Mouse (Mus musculus): ENCODE results near the gene Rhox4e. TPM values are rescaled to one million over a fixed set of nuclear protein-coding genes. Genes with fewer than 3 reads are reported as not detected.
"Not testable (repeated sequence)": the region's sequence is repeated elsewhere in the genome, so short reads cannot be mapped to it uniquely, and the experiment has no call there.

Gene Rhox4e
- not detected for total RNA-seq (2021)

- DNase-seq (ENCODE audit: extremely low spot score in 1 of 2, low spot score in 2 of 2); intact Hi-C loops (cut with DNase I): not testable (repeated sequence)
These were observed at the start of gene Rhox4e for GRCm38 (mm10) chrX:37557112-37557511. TSS of gene Rhox4e (plus strand) at chrX:37557412.

DNA sequence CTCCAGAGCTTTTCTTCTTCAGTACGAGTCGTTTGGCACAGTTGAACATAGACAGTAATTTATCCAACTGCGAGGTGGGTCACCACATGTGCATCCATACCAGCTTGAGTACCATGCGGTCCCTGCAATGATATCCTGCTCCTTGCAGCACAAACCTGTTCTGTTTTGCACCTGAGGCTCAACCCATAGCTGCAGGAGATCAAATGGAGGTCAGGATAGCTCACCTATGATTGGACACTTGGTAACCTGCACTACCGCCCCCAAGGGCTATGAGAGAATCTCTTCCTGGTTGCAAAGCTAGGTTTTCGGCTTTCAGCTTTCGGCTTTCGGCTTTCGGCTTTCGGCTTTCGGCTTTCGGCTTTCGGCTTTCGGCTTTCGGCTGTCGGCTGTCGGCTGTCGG lies 43.2 kb upstream of the Rhox4e start, which contains the start of gene Rhox4d:
Gene Rhox4d (plus strand): TSS at position 301 of the 400 bp plus-strand sequence.
- intact Hi-C loops (cut with DNase I); DNase-seq (ENCODE audit: extremely low spot score in 1 of 2, low spot score in 2 of 2): not testable (repeated sequence)

DNA sequence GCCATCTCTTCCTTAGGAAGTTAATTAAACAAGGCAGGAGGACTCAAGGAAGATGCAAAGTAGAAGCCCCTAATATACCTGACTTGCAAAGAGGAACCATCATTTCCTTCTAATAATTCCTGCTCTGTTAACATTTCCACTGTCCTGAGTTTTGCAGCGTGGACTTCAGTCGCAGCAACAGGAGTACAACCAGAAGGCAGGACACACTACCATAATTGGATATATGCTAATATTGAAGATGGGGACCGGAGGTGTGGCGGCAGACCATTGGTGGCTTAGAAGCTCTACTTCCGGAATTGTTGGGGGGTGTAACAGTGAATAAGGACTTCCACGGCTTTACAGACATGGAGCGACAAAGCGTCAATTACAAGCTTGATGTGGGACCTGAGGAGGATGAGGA lies 27.1 kb upstream of the Rhox4e start, which contains the start of gene Rhox2e:
Gene Rhox2e (plus strand): TSS at position 301 of the 400 bp plus-strand sequence.
- intact Hi-C loops (cut with DNase I); DNase-seq (ENCODE audit: extremely low spot score in 1 of 2, low spot score in 2 of 2): not testable (repeated sequence)

- DNase-seq (ENCODE audit: extremely low spot score in 1 of 2, low spot score in 2 of 2); intact Hi-C loops (cut with DNase I): not testable (repeated sequence)
These were observed 15.5 kb upstream of the Rhox4e start, which contains the start of gene Rhox3e for GRCm38 (mm10) chrX:37541719-37542118. TSS of gene Rhox3e (plus strand) at chrX:37542019.

DNA sequence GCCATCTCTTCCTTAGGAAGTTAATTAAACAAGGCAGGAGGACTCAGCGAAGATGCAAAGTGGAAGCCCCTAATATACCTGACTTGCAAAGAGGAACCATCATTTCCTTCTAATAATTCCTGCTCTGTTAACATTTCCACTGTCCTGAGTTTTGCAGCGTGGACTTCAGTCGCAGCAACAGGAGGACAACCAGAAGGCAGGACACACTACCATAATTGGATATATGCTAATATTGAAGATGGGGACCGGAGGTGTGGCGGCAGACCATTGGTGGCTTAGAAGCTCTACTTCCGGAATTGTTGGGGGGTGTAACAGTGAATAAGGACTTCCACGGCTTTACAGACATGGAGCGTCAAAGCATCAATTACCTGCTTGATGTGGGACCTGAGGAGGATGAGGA lies 13.9 kb downstream of the Rhox4e start, which contains the start of gene Rhox2f:
Gene Rhox2f (plus strand): TSS at position 301 of the 400 bp plus-strand sequence.
- intact Hi-C loops (cut with DNase I); DNase-seq (ENCODE audit: extremely low spot score in 1 of 2, low spot score in 2 of 2): not testable (repeated sequence)

GRCm38 (mm10) chrX:37572638-37573037 lies 15.4 kb downstream of the Rhox4e start:
- intact Hi-C loops (cut with DNase I): not testable (repeated sequence)
- DNase-seq (ENCODE audit: extremely low spot score in 1 of 2, low spot score in 2 of 2): peak in 1 of 2 experiments; percentile 10

- intact Hi-C loops (cut with DNase I); DNase-seq (ENCODE audit: extremely low spot score in 1 of 2, low spot score in 2 of 2): not testable (repeated sequence)
These were observed 23.5 kb downstream of the Rhox4e start, which contains the start of gene Rhox3f for GRCm38 (mm10) chrX:37580692-37581091. TSS of gene Rhox3f (plus strand) at chrX:37580992.

- DNase-seq (ENCODE audit: extremely low spot score in 1 of 2, low spot score in 2 of 2); intact Hi-C loops (cut with DNase I): not testable (repeated sequence)
These were observed 50.4 kb downstream of the Rhox4e start, which contains the start of gene Rhox4f for GRCm38 (mm10) chrX:37607604-37608003. TSS of gene Rhox4f (minus strand) at chrX:37607704.

Other genes starting within 250 kb of the Rhox4e start
- gene Rhox3a2, start 177.4 kb upstream of the Rhox4e start, total RNA-seq (2021): not detected
- gene Rhox4a2, start 166.6 kb upstream of the Rhox4e start, total RNA-seq (2021): not detected
- not detected for gene Rhox2b, start 145.3 kb upstream of the Rhox4e start, total RNA-seq (2021)
- not detected for gene Rhox4b, start 124.9 kb upstream of the Rhox4e start, total RNA-seq (2021)
- gene Rhox2c, start 103.7 kb upstream of the Rhox4e start, total RNA-seq (2021): not detected
- not detected for gene Rhox3c, start 98.8 kb upstream of the Rhox4e start, total RNA-seq (2021)
- not detected for gene Rhox4c, start 77.1 kb upstream of the Rhox4e start, total RNA-seq (2021)
- gene Rhox2d, start 64.0 kb upstream of the Rhox4e start, total RNA-seq (2021): not detected
- not detected for gene Rhox4d, start 43.1 kb upstream of the Rhox4e start, total RNA-seq (2021)
- not detected for gene Rhox2e, start 27.0 kb upstream of the Rhox4e start, total RNA-seq (2021)
- not detected for gene Rhox3e, start 15.4 kb upstream of the Rhox4e start, total RNA-seq (2021)
- gene Rhox2f, start 14.0 kb downstream of the Rhox4e start, total RNA-seq (2021): not detected
- not detected for gene Rhox3f, start 23.6 kb downstream of the Rhox4e start, total RNA-seq (2021)
- not detected for gene Rhox4f, start 50.3 kb downstream of the Rhox4e start, total RNA-seq (2021)
- not detected for gene Rhox3g, start 71.2 kb downstream of the Rhox4e start, total RNA-seq (2021)
- gene Rhox2g, start 86.1 kb downstream of the Rhox4e start, total RNA-seq (2021): not detected
- gene Rhox4g, start 93.9 kb downstream of the Rhox4e start, total RNA-seq (2021): not detected
- gene Rhox3h, start 111.4 kb downstream of the Rhox4e start, total RNA-seq (2021): not detected
- not detected for gene Rhox2h, start 115.9 kb downstream of the Rhox4e start, total RNA-seq (2021)
- not detected for gene Rhox5, start 247.4 kb downstream of the Rhox4e start, total RNA-seq (2021)